ENCODE assay signal across 9 mouse cellular contexts in the genomic region with DNA sequence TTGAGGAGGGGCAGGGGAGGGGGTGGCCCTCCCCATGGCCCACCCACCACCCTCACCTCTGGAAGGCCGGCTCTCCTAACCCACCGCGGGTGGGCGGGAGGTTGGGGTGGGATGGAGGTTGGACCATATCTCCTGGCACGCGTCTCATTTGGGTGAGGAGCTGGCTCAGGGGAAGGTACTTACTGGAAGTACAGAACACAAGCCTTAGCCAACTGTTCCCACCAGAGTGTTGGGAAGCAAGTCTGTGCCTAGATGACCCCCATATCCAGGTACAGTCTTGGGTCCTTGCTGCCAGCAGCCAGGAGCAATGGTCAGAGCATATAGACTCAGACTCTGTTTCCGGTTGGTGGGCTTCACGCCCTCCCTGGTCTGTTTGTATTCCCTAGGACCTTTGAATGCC. TPM values are rescaled to one million over a fixed set of nuclear protein-coding genes. Genes with fewer than 3 reads are reported as not detected.
DNase-seq lines count a peak whose midpoint lies in the region; ATAC-seq and TF ChIP-seq lines count a peak whose summit lies in the region.
"Had no signal": no experiment of that assay in that cellular context is flagged by ENCODE, and none has a peak within 500 bp of the region (broad histone marks: within the 10 kb centered on the region; RNA-seq: fewer than 3 reads in every experiment).

No protein-coding gene starts in this region.

- peaks cover 69% of the 10 kb centered on the region for H3K27me3 ChIP-seq in lung, embryonic 16.5 days (ENCODE audit: control insufficient read depth, insufficient read depth, low read depth, low read length)
- peaks cover 98% of the 10 kb centered on the region for H3K27me3 ChIP-seq in limb, embryonic 12.5 days
- peaks cover 82% of the 10 kb centered on the region for H3K27me3 ChIP-seq in stomach, embryonic 16.5 days (ENCODE audit: control insufficient read depth, insufficient read depth, low read length)

- TF ChIP-seq CTCF in gastrocnemius, adult 2 months (IDR thresholded peaks at IDR 0.05), result no peak
- TF ChIP-seq CTCF in left cerebral cortex, adult 2 months (IDR thresholded peaks at IDR 0.05), result no peak

- DNase-seq in gastrocnemius, adult 2 months, result peak; percentile 10
- no peak for DNase-seq in gastrocnemius, postnatal 4 days (ENCODE audit: low spot score in 2 of 2)
- DNase-seq in lung, postnatal 14 days, result no peak
- no peak for DNase-seq in left cerebral cortex, adult 2 months (ENCODE audit: extremely low spot score in 1 of 2, low spot score in 2 of 2)

- H3K4me1 ChIP-seq in lung, embryonic 16.5 days (replicated peaks; ENCODE audit: control insufficient read depth, insufficient read depth, low read length), result peaks cover 25% of the 10 kb centered on the region
- peaks cover 64% of the 10 kb centered on the region for H3K4me1 ChIP-seq in limb, embryonic 12.5 days (replicated peaks)
- H3K4me1 ChIP-seq in stomach, embryonic 16.5 days (ENCODE audit: control insufficient read depth, insufficient read depth, low read length), result peaks cover 33% of the 10 kb centered on the region

- H3K27ac ChIP-seq in gastrocnemius, adult 2 months, result no peak overlapping the region
- no peak overlapping the region for H3K27ac ChIP-seq in lung, embryonic 16.5 days (ENCODE audit: low read length)
- 0 out of 2 replicates have a peak overlapping the region, but pooled peaks have one; percentile 35 for H3K27ac ChIP-seq in limb, embryonic 12.5 days
- H3K27ac ChIP-seq in stomach, embryonic 16.5 days (ENCODE audit: low read length), result no peak overlapping the region
- no peak overlapping the region for H3K27ac ChIP-seq in left cerebral cortex, adult 2 months

- H3K36me3 ChIP-seq in lung, embryonic 16.5 days (ENCODE audit: control insufficient read depth, insufficient read depth, low read length), result no peaks in the 10 kb centered on the region
- no peaks in the 10 kb centered on the region for H3K36me3 ChIP-seq in limb, embryonic 12.5 days
- H3K36me3 ChIP-seq in stomach, embryonic 16.5 days (ENCODE audit: control insufficient read depth, insufficient read depth, low read length), result no peaks in the 10 kb centered on the region

- intact Hi-C loops in gastrocnemius, adult 2 months (cut with DNase I), result no loop called here
- intact Hi-C loops in left cerebral cortex, adult 2 months (cut with DNase I), result no loop called here

- no peaks in the 10 kb centered on the region for H3K9me3 ChIP-seq in lung, embryonic 16.5 days (ENCODE audit: control insufficient read depth, low read length)
- H3K9me3 ChIP-seq in limb, embryonic 12.5 days, result no peaks in the 10 kb centered on the region
- no peaks in the 10 kb centered on the region for H3K9me3 ChIP-seq in stomach, embryonic 16.5 days (replicated peaks; ENCODE audit: control insufficient read depth, low read length)

- no peak for ATAC-seq in lung, embryonic 16.5 days (ENCODE audit: low read depth)
- ATAC-seq in limb, embryonic 12.5 days (ENCODE audit: insufficient number of reproducible peaks, insufficient read depth, low FRiP score, low TSS enrichment, low read depth), result no peak
- no peak for ATAC-seq in stomach, embryonic 16.5 days (ENCODE audit: insufficient read depth, low FRiP score)
- no peak for ATAC-seq in cerebellum, adult (ENCODE audit: insufficient number of reproducible peaks, low FRiP score, low TSS enrichment)

- H3K4me3 ChIP-seq in gastrocnemius, adult 2 months, result no peak overlapping the region
- H3K4me3 ChIP-seq in lung, embryonic 16.5 days (ENCODE audit: low read length), result no peak overlapping the region
- peak overlapping the region; percentile 20; the same call in 1 of the 2 replicates for H3K4me3 ChIP-seq in limb, embryonic 12.5 days (replicated peaks)
- H3K4me3 ChIP-seq in stomach, embryonic 16.5 days (replicated peaks; ENCODE audit: low read length), result no peak overlapping the region
- no peak overlapping the region for H3K4me3 ChIP-seq in left cerebral cortex, adult 2 months
- H3K4me3 ChIP-seq: megakaryocyte, embryonic 14.5 days had no signal

- 17% methylated on average over 8 of the region's 8 CpGs for WGBS in lung, embryonic 16.5 days
- whole genome bisulfite sequencing in limb, embryonic 12.5 days, result 16% methylated on average over 8 of the region's 8 CpGs
- WGBS in stomach, embryonic 16.5 days, result 23% methylated on average over 8 of the region's 8 CpGs

- peak overlapping the region; percentile 7; the same call in 1 of the 2 replicates for H3K4me2 ChIP-seq in lung, embryonic 16.5 days (ENCODE audit: low read depth, low read length)
- H3K4me2 ChIP-seq in limb, embryonic 12.5 days, result peak overlapping the region; percentile 52
- peak overlapping the region; percentile 34; the same call in 1 of the 2 replicates for H3K4me2 ChIP-seq in stomach, embryonic 16.5 days (ENCODE audit: low read depth, low read length)

- no peak overlapping the region for H3K9ac ChIP-seq in lung, embryonic 16.5 days (ENCODE audit: low read length)
- H3K9ac ChIP-seq in limb, embryonic 12.5 days (replicated peaks), result no peak overlapping the region
- no peak overlapping the region for H3K9ac ChIP-seq in stomach, embryonic 16.5 days (ENCODE audit: low read length)

RNA-seq across cellular contexts. Expression of gene Hes5, which starts 2.1 kb away (rescaled TPM):
- not detected for total RNA-seq in gastrocnemius, adult 2 months (2021)
- total RNA-seq in gastrocnemius, postnatal 4 days (2021), result under 1 TPM; 0.49 to 0.67 TPM
- 0.54 and 0.55 TPM in 2 replicates for polyA plus RNA-seq in lung, embryonic 16.5 days (2015; fragmentation: Nextera tagmentation; extraction: Ambion mirVana)
- 0.54 and 1.1 TPM in 2 replicates for polyA plus RNA-seq in limb, embryonic 12.5 days (2016; fragmentation: Nextera tagmentation; extraction: Ambion mirVana)
- polyA plus RNA-seq in stomach, embryonic 16.5 days (2015; fragmentation: Nextera tagmentation; extraction: Ambion mirVana), result 0.59 and 1.0 TPM in 2 replicates
- total RNA-seq in left cerebral cortex, adult 2 months (2021), result 10 to 100 TPM; 22.3 to 25.3 TPM

RNA-seq across cellular contexts. Expression of gene Pank4, which starts 5.3 kb away (rescaled TPM):
- 10 to 100 TPM; 33.8 to 43.6 TPM for total RNA-seq in gastrocnemius, adult 2 months (2021)
- 10 to 100 TPM; 27.4 to 29.9 TPM for total RNA-seq in gastrocnemius, postnatal 4 days (2021)
- polyA plus RNA-seq in lung, embryonic 16.5 days (2015; fragmentation: Nextera tagmentation; extraction: Ambion mirVana), result 47.3 and 48.4 TPM in 2 replicates
- polyA plus RNA-seq in limb, embryonic 12.5 days (2016; fragmentation: Nextera tagmentation; extraction: Ambion mirVana), result 56.3 and 60.5 TPM in 2 replicates
- 40.6 and 40.8 TPM in 2 replicates for polyA plus RNA-seq in stomach, embryonic 16.5 days (2015; fragmentation: Nextera tagmentation; extraction: Ambion mirVana)
- total RNA-seq in left cerebral cortex, adult 2 months (2021), result 10 to 100 TPM; 45.1 to 45.5 TPM

RNA-seq across cellular contexts. Expression of gene Tnfrsf14, which starts 30.3 kb away (rescaled TPM):
- 1 to 10 TPM; 1.1 to 2.5 TPM for total RNA-seq in gastrocnemius, adult 2 months (2021)
- 1 to 10 TPM; 3.2 to 4.3 TPM for total RNA-seq in gastrocnemius, postnatal 4 days (2021)
- polyA plus RNA-seq in lung, embryonic 16.5 days (2015; fragmentation: Nextera tagmentation; extraction: Ambion mirVana), result 1.7 and 1.9 TPM in 2 replicates
- polyA plus RNA-seq in limb, embryonic 12.5 days (2016; fragmentation: Nextera tagmentation; extraction: Ambion mirVana), result 1.0 and 1.4 TPM in 2 replicates
- polyA plus RNA-seq in stomach, embryonic 16.5 days (2015; fragmentation: Nextera tagmentation; extraction: Ambion mirVana), result 4.3 and 4.6 TPM in 2 replicates
- total RNA-seq in left cerebral cortex, adult 2 months (2021), result 1 to 10 TPM; 1.3 to 1.5 TPM

RNA-seq across cellular contexts. Expression of gene Fam213b, which starts 59.7 kb away (rescaled TPM):
- 100 to 1,000 TPM in 1 of 2 experiments, 10 to 100 TPM in 1; 67.9 to 100 TPM for total RNA-seq in gastrocnemius, adult 2 months (2021)
- total RNA-seq in gastrocnemius, postnatal 4 days (2021), result 100 to 1,000 TPM; 100 to 112 TPM
- polyA plus RNA-seq in lung, embryonic 16.5 days (2015; fragmentation: Nextera tagmentation; extraction: Ambion mirVana), result 31.4 and 34.6 TPM in 2 replicates
- polyA plus RNA-seq in limb, embryonic 12.5 days (2016; fragmentation: Nextera tagmentation; extraction: Ambion mirVana), result 42.8 and 43.2 TPM in 2 replicates
- polyA plus RNA-seq in stomach, embryonic 16.5 days (2015; fragmentation: Nextera tagmentation; extraction: Ambion mirVana), result 29.5 and 34.1 TPM in 2 replicates
- 10 to 100 TPM; 59.8 to 66.7 TPM for total RNA-seq in left cerebral cortex, adult 2 months (2021)

Comparison
In these comparisons a context has a peak if more than half of its experiments do, and no peak if none do; other contexts are left out.
1. RNA of gene Hes5, which starts 2.1 kb away (total RNA-seq): 22.3 to 25.3 TPM in left cerebral cortex, adult 2 months; 0.49 to 0.67 TPM in gastrocnemius, postnatal 4 days and not detected in gastrocnemius, adult 2 months; every median in the first group is over 10 times any median in the second.
2. Peak in every context shown above with its lines, with median percentiles within 50 percentile points of each other: H3K4me2 ChIP-seq.